Mouse (Mus musculus) bone marrow, adult 2 months (tissue): Measurements from ENCODE around the gene Ihh.

ENCODE experiments used
- CTCF ChIP-seq: fragments of 200-500 bp; IDR thresholded peaks from 2 replicates; pipeline ENCODE4 v1.5.1; 2011; ENCODE audit warnings: low read length, control low read depth; ENCODE audit not compliant: control insufficient read depth, insufficient read depth
- POLR2A ChIP-seq: fragments of 200-500 bp; IDR thresholded peaks from 2 replicates; pipeline ENCODE4 v1.6.1; 2011; ENCODE audit warnings: low read depth, mild to moderate bottlenecking, control low read depth, low read length, borderline replicate concordance; ENCODE audit not compliant: control insufficient read depth

- TF ChIP-seq CTCF (no peak), POLR2A (no peak)
Measured at GRCm38 (mm10) chr1:74902191-74902590, 49.3 kb downstream of the Ihh start.
